Mouse (Mus musculus) heart, embryonic 11.5 days (tissue): Measurements from ENCODE around the gene Cyp2w1. TPM values are rescaled to one million over a fixed set of nuclear protein-coding genes. Genes with fewer than 3 reads are reported as not detected.
"Not testable (repeated sequence)": the region's sequence is repeated elsewhere in the genome, so short reads cannot be mapped to it uniquely, and the experiment has no call there.

ENCODE experiments used
- ATAC-seq: fragments of 200-750 bp; cut with Nextera tagmentation; replicated peaks from 2 replicates; pipeline ENCODE4 v1.8.0; 2017; ENCODE audit warnings: moderate library complexity; ENCODE audit not compliant: insufficient number of reproducible peaks, low FRiP score, low TSS enrichment
- H3K27ac ChIP-seq: fragments of 300-500 bp; sonication (generic); 2 replicates; pipeline ENCODE4 v1.5.1; 2014; ENCODE audit warnings: mild to moderate bottlenecking, low read depth, low read length
- H3K27me3 ChIP-seq: fragments of 300-500 bp; sonication (generic); 2 replicates; pipeline ENCODE4 v1.6.1; 2014; ENCODE audit warnings: mild to moderate bottlenecking, low read length, mixed read lengths; ENCODE audit not compliant: control insufficient read depth, insufficient read depth
- H3K36me3 ChIP-seq: fragments of 300-500 bp; sonication (generic); 2 replicates; pipeline ENCODE4 v1.6.1; 2014; ENCODE audit warnings: mild to moderate bottlenecking, low read length, moderate library complexity, mixed read lengths; ENCODE audit not compliant: control insufficient read depth, insufficient read depth
- H3K4me1 ChIP-seq: fragments of 300-500 bp; sonication (generic); 2 replicates; pipeline ENCODE4 v1.6.1; 2014; ENCODE audit warnings: low read length; ENCODE audit not compliant: control insufficient read depth, insufficient read depth
- H3K4me2 ChIP-seq: fragments of 300-500 bp; sonication (generic); 2 replicates; pipeline ENCODE4 v1.6.1; 2014; ENCODE audit warnings: mild to moderate bottlenecking, moderate library complexity
- H3K4me3 ChIP-seq: fragments of 300-500 bp; sonication (generic); 2 replicates; pipeline ENCODE4 v1.5.1; 2014; ENCODE audit warnings: low read depth, low read length
- H3K9ac ChIP-seq: fragments of 300-500 bp; sonication (generic); 2 replicates; pipeline ENCODE4 v1.6.1; 2014; ENCODE audit warnings: mild to moderate bottlenecking, low read depth, low read length, moderate library complexity
- H3K9me3 ChIP-seq: fragments of 300-500 bp; sonication (generic); replicated peaks from 2 replicates; pipeline ENCODE4 v1.6.1; 2016; ENCODE audit warnings: low read length; ENCODE audit not compliant: control insufficient read depth
- WGBS: fragments of 180-500 bp; shearing (Covaris S2); extraction: QIAGEN DNeasy Blood & Tissue Kit; methylation state at CpG from one replicate; pipeline ENCODE4 v1.1.7; 2014; ENCODE audit not compliant: insufficient replicate concordance; 5-methylcytosine and 5-hydroxymethylcytosine counted together
- polyA plus RNA-seq: library from polyadenylated mRNA; unstranded; fragments of >200 nt; fragmentation: Nextera tagmentation; extraction: Ambion mirVana; gene quantifications from 2 replicates; pipeline ENCODE4 v1.2.1, GENCODE M21; 2014

Gene Cyp2w1
- polyA plus RNA-seq, 1 experiment from 2014 or later = not detected

GRCm38 (mm10) chr5:139326986-139327633 is 25.3 kb upstream of the Cyp2w1 start:
- Histone ChIP-seq H3K27me3 (peaks cover 63% of the 10 kb centered on the region), H3K4me1 (peaks cover 14% of the 10 kb centered on the region; the same call in 1 of the 2 replicates), H3K4me2 (no peak overlapping the region), H3K9me3 (no peaks in the 10 kb centered on the region), H3K27ac (no peak overlapping the region), H3K36me3 (no peaks in the 10 kb centered on the region), H3K9ac (no peak overlapping the region), H3K4me3 (no peak overlapping the region)
- no peak for ATAC-seq
- 62% methylated on average over 7 of the region's 7 CpGs for WGBS

DNA sequence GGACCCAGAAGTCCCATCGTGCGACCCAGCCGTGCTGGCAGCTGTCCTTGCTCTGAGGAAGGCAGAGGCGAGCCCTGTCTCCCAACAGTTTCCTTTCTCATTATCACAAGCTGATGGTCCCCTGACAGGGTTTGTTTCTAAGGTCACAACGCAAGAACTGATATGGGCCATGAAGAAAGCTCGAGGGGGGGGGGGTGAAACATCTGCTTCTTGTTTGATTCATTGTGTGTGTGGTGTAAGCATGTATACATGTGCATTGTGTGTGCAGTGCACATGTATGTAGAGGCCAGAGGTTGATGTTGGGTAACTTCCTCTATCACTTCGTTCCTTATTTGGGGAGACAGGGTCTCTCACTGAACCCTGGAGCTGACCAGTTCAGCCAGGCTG is 24.8 kb upstream of the Cyp2w1 start:
- Histone ChIP-seq H3K4me1 (peaks cover 14% of the 10 kb centered on the region; the same call in 1 of the 2 replicates), H3K9ac (no peak overlapping the region), H3K36me3 (no peaks in the 10 kb centered on the region), H3K27ac (no peak overlapping the region), H3K9me3 (no peaks in the 10 kb centered on the region), H3K4me2 (no peak overlapping the region), H3K4me3 (no peak overlapping the region), H3K27me3 (peaks cover 63% of the 10 kb centered on the region)
- ATAC-seq = no peak
- WGBS = 55% methylated on average over 7 of the region's 7 CpGs

- Histone ChIP-seq H3K36me3 (no peaks in the 10 kb centered on the region), H3K9ac (no peak overlapping the region), H3K27ac (no peak overlapping the region), H3K9me3 (no peaks in the 10 kb centered on the region), H3K4me2 (no peak overlapping the region), H3K4me3 (no peak overlapping the region), H3K4me1 (no peaks in the 10 kb centered on the region; the same call in 1 of the 2 replicates), H3K27me3 (peaks cover 36% of the 10 kb centered on the region)
- no peak for ATAC-seq
- WGBS = 60% methylated on average over 7 of the region's 7 CpGs
These were observed 21.7 kb upstream of the Cyp2w1 start for GRCm38 (mm10) chr5:139330766-139331165.

GRCm38 (mm10) chr5:139331742-139332141 is 20.7 kb upstream of the Cyp2w1 start:
- Histone ChIP-seq H3K4me2 (no peak overlapping the region), H3K4me3 (no peak overlapping the region), H3K9ac (no peak overlapping the region), H3K36me3 (no peaks in the 10 kb centered on the region), H3K27me3 (peaks cover 26% of the 10 kb centered on the region), H3K27ac (no peak overlapping the region), H3K9me3 (no peaks in the 10 kb centered on the region), H3K4me1 (no peaks in the 10 kb centered on the region; the same call in 1 of the 2 replicates)
- no peak for ATAC-seq
- 20% methylated on average over 8 of the region's 8 CpGs for WGBS

DNA sequence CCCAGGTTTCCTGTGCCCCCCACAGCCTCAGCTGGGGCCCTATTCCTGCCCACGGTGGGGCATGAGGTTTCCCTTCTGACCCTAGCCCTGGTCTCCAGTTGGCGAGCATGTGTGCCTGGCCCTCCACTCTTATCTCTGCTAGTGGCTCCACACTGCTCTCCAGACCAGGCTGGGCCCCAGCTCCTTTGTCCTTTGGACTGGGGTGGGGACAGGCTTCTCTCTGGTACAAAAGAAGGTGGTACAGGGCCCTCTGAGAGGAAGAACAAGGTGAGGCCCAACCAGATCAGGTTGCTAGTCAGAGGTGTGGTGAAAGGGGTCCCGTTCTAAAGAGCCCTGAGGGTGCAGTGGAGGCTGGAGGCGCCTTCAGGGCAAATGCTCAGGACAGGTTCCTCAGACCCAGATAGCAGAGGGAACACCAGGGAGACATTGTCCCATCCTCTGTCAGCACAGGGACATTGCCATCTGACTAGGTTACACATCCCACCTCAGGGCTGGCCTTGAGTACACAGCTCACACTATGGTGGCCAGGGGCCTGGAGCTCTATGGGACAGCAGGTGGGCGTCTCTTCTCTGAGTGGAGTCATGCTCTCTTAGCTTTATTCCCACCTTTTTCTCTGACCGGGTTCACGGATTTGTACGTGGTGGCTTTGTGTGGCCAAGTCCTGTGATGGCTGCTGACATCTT is 19.7 kb upstream of the Cyp2w1 start:
- H3K4me3 ChIP-seq = no peak overlapping the region
- H3K9ac ChIP-seq = no peak overlapping the region
- no peak overlapping the region for H3K27ac ChIP-seq
- H3K4me1 ChIP-seq = peaks cover under 1% of the 10 kb centered on the region
- peaks cover 20% of the 10 kb centered on the region for H3K27me3 ChIP-seq
- no peaks in the 10 kb centered on the region for H3K9me3 ChIP-seq
- no peak for ATAC-seq
- WGBS = 68% methylated on average over 8 of the region's 8 CpGs
- H3K4me2 ChIP-seq = no peak overlapping the region
- H3K36me3 ChIP-seq = no peaks in the 10 kb centered on the region

- Histone ChIP-seq H3K27me3 (peaks cover 17% of the 10 kb centered on the region), H3K4me1 (peaks cover 8% of the 10 kb centered on the region), H3K4me3 (no peak overlapping the region), H3K4me2 (no peak overlapping the region), H3K36me3 (0 out of 2 replicates have a peak, but pooled peaks cover 3% of the 10 kb centered on the region), H3K9ac (no peak overlapping the region), H3K9me3 (no peaks in the 10 kb centered on the region), H3K27ac (no peak overlapping the region)
- 87% methylated on average over 16 of the region's 16 CpGs for WGBS
- no peak for ATAC-seq
These were observed 19.0 kb upstream of the Cyp2w1 start for GRCm38 (mm10) chr5:139333301-139334013.

DNA sequence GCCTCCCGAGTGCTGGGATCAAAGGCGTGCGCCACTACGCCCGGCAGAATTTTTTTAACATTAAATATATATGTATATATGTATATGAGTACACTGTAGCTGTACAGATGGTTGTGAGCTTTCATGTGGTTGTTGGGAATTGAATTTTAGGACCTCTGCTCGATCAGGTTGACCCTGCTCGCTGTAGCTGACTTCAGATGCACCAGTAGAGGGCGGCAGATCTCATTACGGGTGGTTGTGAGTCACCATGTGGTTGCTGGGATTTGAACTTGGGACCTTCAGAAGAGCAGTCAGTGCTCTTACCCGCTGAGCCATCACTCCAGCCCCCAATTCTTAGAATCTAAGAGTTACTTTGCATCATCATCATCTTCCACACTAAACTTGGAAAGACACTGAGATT is 18.0 kb upstream of the Cyp2w1 start:
- H3K9ac ChIP-seq, H3K4me3 ChIP-seq, H3K36me3 ChIP-seq, H3K27ac ChIP-seq, H3K4me2 ChIP-seq, H3K9me3 ChIP-seq, ATAC-seq: not testable (repeated sequence)
- peaks cover 16% of the 10 kb centered on the region for H3K4me1 ChIP-seq
- WGBS = 78% methylated on average over 10 of the region's 10 CpGs
- H3K27me3 ChIP-seq = peaks cover 11% of the 10 kb centered on the region

DNA sequence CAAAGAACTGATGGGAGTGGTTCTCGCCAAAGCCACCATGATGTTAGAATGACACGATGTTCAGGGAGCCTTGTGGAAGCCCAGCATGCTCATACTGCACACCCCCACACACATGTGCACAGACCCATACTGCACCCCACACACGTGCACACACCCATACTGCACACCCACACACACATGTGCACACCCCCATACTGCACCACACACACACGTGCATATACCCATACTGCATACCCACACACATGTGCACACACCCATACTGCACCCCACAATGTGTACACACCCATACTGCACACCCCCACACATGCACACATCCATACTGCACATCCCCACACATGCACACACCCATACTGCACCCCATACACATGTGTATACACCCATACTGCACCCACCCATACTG is 16.8 kb upstream of the Cyp2w1 start:
- peaks cover 2% of the 10 kb centered on the region; the same call in 1 of the 2 replicates for H3K27me3 ChIP-seq
- H3K9ac ChIP-seq = no peak overlapping the region
- ATAC-seq = no peak
- no peak overlapping the region for H3K4me3 ChIP-seq
- H3K4me1 ChIP-seq = peaks cover 23% of the 10 kb centered on the region
- H3K27ac ChIP-seq = no peak overlapping the region
- peaks cover 11% of the 10 kb centered on the region for H3K36me3 ChIP-seq
- H3K9me3 ChIP-seq = no peaks in the 10 kb centered on the region
- no peak overlapping the region for H3K4me2 ChIP-seq
- WGBS = 82% methylated on average over 4 of the region's 4 CpGs
